Mouse (Mus musculus) erythroid progenitor cell, adult 5-6 weeks (primary cell): ENCODE data around the gene Ttll5. TPM values are rescaled to one million over a fixed set of nuclear protein-coding genes. Genes with fewer than 3 reads are reported as not detected.

Source experiments
- ATAC-seq: replicated peaks from 2 replicates; pipeline ENCODE4 v1.8.0; 2016; ENCODE audit warnings: moderate number of reproducible peaks, mild to moderate bottlenecking, moderate TSS enrichment, inconsistent platforms; ENCODE audit not compliant: poor library complexity, low FRiP score, severe bottlenecking
- total RNA-seq, 2 experiments: library from RNA; stranded (forward) in 1 of 2; stranded (reverse) in 1 of 2; fragments of 150-400 nt in 1 of 2; fragments of 186-747, 209-891 nt in 1 of 2; gene quantifications; 2 replicates each; pipeline versions ENCODE4 v1.2.3 to v1.2.4; 2015 to 2017; ENCODE audit warnings: low replicate concordance in 2 of 2

Ttll5 gene
- total RNA-seq, 2 experiments from 2014 or later: 28.6 to 57.8 TPM

GRCm38 (mm10) chr12:86078553-86079201 is 254.2 kb downstream of the Ttll5 start, which contains the start of gene Tgfb3:
Gene Tgfb3 (minus strand): TSS chr12:86079041.
- ATAC-seq: no peak

- no peak; the same call in 1 of the 2 replicates for ATAC-seq
Observed at GRCm38 (mm10) chr12:86079202-86079667, 254.8 kb downstream of the Ttll5 start.

DNA sequence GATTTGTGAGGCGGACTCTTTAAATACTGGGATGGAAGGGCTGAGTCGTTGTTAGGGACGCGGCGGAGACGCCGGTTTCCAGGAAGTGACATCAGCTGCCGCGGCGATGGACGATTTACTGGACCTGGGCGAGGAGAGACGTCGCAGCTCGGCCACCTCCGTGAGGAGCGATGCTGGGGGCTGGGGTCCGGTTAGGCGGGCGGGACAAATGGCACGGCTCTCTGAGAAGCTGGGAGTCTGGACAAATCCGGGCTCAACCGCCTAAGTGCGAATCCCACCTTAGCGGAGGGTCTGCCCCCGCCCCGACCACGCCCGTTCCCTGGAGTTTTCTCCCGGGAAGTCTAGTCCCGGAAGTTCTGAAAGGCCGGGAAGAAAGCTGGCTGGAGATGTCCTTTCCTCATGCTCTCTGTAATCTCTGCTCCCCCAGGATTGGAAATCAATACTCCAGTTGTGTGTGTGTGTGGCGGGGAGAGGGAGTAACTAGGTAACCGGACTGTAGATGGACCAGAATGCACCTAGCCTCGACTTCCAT is 258.1 kb downstream of the Ttll5 start, which contains the start of gene Ift43:
Gene Ift43 (plus strand): TSS at position 61 of the 532 bp plus-strand sequence.
- ATAC-seq: no peak

DNA sequence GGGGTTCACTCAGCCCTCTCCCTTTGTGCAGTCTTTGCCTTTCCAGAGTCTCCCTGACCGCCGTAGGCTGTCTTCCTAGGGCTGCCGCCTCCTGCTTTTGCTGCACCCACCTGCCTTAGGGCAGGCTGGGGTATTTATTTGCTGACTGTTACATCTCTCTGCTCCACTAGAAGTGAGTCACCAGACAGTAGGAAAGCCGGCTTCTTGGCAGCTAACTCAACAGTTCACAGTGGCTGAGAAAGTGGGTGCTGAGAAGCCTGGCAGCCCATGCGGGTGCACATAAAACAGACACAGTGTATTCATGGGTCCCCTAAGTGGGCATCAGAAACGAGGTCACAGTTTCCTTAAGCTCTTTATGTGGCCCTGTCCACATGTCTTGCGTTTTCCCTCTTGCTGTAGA is 261.4 kb downstream of the Ttll5 start:
- no peak for ATAC-seq

- ATAC-seq: no peak
Observed at GRCm38 (mm10) chr12:86086550-86086949, 262.1 kb downstream of the Ttll5 start.

GRCm38 (mm10) chr12:86088042-86088441 is 263.6 kb downstream of the Ttll5 start:
- ATAC-seq: no peak

GRCm38 (mm10) chr12:86090764-86091163 is 266.3 kb downstream of the Ttll5 start:
- ATAC-seq: no peak

GRCm38 (mm10) chr12:86091601-86092132 is 267.2 kb downstream of the Ttll5 start:
- ATAC-seq: no peak

- ATAC-seq: no peak
Observed at GRCm38 (mm10) chr12:86094075-86094474, 269.6 kb downstream of the Ttll5 start.

DNA sequence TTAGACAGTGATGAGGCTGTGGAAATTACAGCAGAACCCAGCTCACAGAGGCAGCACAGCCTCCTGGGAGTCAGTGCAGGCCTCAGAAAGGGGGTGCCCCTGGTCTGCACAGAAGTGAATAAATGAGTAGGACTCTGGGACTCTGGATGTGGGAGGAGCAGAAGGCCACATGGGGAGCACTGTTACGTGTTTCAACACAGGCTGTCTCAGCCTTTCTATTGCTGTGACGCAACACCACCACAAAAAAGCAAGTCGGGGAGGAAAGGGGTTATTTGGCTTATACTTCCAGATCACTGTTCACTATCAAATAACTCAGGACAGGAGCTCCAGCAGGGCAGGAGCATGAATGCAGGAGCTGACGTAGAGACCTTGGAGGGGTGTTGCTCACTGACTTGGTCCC is 271.3 kb downstream of the Ttll5 start:
- ATAC-seq: no peak

GRCm38 (mm10) chr12:86097781-86098180 is 273.3 kb downstream of the Ttll5 start:
- ATAC-seq: no peak

- no peak for ATAC-seq
Observed at GRCm38 (mm10) chr12:86100711-86101110, 276.3 kb downstream of the Ttll5 start.

- ATAC-seq: no peak
Observed at GRCm38 (mm10) chr12:86102686-86103085, 278.2 kb downstream of the Ttll5 start.

- ATAC-seq: no peak
Observed at GRCm38 (mm10) chr12:86103391-86103790, 278.9 kb downstream of the Ttll5 start.

GRCm38 (mm10) chr12:86103852-86104251 is 279.4 kb downstream of the Ttll5 start:
- no peak for ATAC-seq

DNA sequence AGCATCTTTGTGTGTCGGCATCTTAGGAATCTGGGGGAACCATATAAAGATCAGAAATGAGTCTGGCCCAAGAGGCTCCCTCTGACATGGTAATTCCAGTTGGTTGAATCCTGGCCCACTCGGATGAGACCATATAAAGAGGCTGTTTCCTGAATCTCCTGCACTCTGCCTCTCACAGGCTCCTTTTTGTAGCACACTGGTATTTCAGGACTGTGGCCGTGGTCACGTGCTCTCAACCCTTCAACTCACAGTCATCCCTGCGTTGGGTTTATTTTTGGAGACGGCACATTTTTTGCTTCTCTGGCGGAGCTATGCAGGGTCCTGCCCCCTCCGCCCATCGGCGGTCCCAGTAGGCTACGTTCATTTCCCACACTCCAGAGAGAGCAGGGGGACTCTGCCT is 279.8 kb downstream of the Ttll5 start:
- ATAC-seq: no peak

DNA sequence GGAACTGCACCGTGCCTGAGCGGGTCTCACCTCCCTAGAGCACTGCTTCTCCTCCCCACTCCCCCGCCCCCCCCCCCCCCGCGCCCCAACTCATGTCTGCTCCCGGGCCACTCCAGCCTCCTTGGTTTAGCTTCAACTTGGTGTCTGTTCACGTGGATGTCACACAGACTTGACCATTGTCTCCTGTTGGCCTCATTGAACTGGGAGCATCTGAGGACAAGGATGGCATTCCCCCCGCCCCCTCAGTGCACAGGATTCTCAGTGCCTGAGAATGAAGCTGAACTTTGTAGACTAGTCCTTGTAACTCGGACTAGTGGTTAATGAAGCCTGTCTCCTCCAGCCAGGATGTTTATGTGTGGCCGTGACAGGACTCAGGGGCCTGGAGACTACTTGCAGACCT is 281.1 kb downstream of the Ttll5 start:
- no peak for ATAC-seq

DNA sequence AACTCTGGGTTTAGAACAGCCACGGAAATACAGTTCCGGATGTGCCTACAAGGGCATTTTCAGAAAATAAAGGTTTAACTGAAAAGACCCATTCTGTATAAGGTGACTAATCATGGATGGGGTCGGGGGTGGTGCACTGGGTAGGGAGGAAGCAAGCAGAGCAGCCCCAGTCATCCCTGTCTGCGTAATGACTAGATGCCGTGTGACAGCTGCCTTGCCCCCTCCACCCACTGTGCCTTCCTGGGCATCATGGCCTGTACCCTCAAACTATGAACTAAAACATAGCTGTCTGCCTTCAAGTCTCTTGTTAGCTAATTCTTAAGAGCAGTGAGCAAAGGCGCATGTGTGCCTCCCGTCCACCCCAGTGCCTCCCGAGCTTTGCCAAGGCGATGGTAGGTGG is 281.6 kb downstream of the Ttll5 start:
- ATAC-seq: no peak

- ATAC-seq: no peak
Observed at GRCm38 (mm10) chr12:86107645-86108044, 283.2 kb downstream of the Ttll5 start.

DNA sequence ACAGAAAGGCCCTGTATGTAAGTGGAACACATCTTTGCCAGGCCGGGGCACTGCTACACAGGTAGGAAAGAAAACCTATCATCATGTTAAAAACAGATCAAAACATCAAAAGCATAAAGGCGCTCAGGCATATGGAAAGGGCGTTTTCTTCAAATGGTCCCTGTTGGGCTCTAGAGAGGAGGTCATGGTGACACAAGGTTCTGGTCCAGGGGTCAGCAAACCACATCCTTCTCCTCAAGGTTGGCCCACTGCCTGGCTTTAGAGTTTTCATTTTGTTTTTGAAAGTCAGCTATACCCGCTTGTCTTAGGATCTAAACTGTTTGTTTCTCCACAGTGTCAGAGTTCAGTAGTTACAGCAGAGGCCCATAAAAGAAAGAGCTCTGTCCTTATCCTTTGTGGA is 285.1 kb downstream of the Ttll5 start:
- ATAC-seq: no peak

DNA sequence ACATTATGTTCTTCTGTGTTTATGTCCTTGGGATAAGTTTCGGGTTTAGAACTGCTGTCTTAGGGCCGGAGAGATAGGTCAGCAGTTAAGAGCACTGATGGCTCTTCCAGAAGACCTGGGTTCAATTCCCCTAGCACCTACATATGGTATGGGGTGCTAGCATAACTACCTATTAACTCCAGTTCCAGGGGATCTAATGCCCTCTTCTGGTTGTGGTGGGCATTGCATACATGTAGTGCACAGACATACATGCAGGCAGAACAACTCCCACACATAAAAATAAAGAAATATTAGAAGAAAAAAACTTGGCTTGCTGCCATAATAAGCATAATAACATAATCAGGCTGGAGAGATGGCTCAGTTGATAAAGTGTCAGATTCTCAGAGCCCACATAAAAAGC is 286.2 kb downstream of the Ttll5 start:
- ATAC-seq: no peak
